Mouse (Mus musculus) spleen, adult 2 months (tissue): ENCODE measurements around the gene Cd3eap.

ENCODE experiments used
- CTCF ChIP-seq: fragments of 200-500 bp; IDR thresholded peaks from 2 replicates; pipeline ENCODE4 v1.5.1; 2011; ENCODE audit warnings: mild to moderate bottlenecking, inconsistent platforms; ENCODE audit not compliant: insufficient read depth, insufficient read length, insufficient replicate concordance; ENCODE audit errors: extremely low read depth
- POLR2A ChIP-seq: fragments of 200-500 bp; IDR thresholded peaks from 2 replicates; pipeline ENCODE4 v1.6.1; 2011; ENCODE audit warnings: low read depth, low read length, inconsistent platforms

GRCm38 (mm10) chr7:19338596-19338995, 20.7 kb downstream of the Cd3eap start:
- TF ChIP-seq CTCF: no peak
- no peak for TF ChIP-seq POLR2A
